Mouse (Mus musculus): ENCODE results near the gene Nphs1. TPM values are rescaled to one million over a fixed set of nuclear protein-coding genes. Genes with fewer than 3 reads are reported as not detected.

Gene Nphs1
- polyA plus RNA-seq (2015; fragmentation: Nextera tagmentation; extraction: Ambion mirVana): 0.13 and 0.17 TPM in 2 replicates

- DNase-seq (no peak), ATAC-seq (ENCODE audit: low read depth) (no peak)
- 7% methylated on average over 16 of the region's 16 CpGs for WGBS (ENCODE audit: insufficient replicate concordance)
- no peaks in the 10 kb centered on the region for H3K9me3 ChIP-seq (replicated peaks)
- peaks cover 19% of the 10 kb centered on the region for H3K4me1 ChIP-seq (replicated peaks)
- H3K36me3 ChIP-seq: no peaks in the 10 kb centered on the region
- no peak within 1 kb of the TSS for H3K27ac ChIP-seq
- H3K27me3 ChIP-seq: peaks cover 94% of the 10 kb centered on the region
- no peak within 1 kb of the TSS for H3K4me2 ChIP-seq
- H3K4me3 ChIP-seq (replicated peaks): no peak within 1 kb of the TSS
- H3K9ac ChIP-seq: no peak within 1 kb of the TSS
Observed at GRCm38 (mm10) chr7:30457629-30458330, at the start of gene Nphs1, which contains the start of gene Kirrel2. Gene Nphs1 (plus strand): TSS chr7:30458315. Gene Kirrel2 (minus strand): TSS chr7:30457690.

- Histone ChIP-seq H3K9ac (no peak overlapping the region), H3K36me3 (no peaks in the 10 kb centered on the region), H3K27ac (no peak overlapping the region), H3K4me1 (replicated peaks) (no peaks in the 10 kb centered on the region), H3K4me3 (replicated peaks) (no peak overlapping the region), H3K4me2 (no peak overlapping the region), H3K9me3 (replicated peaks) (no peaks in the 10 kb centered on the region), H3K27me3 (no peaks in the 10 kb centered on the region)
- no peak for DNase-seq
- 63% methylated on average over 3 of the region's 3 CpGs for WGBS (ENCODE audit: insufficient replicate concordance)
- no peak for ATAC-seq (ENCODE audit: low read depth)
Observed at GRCm38 (mm10) chr7:30408639-30409038, 49.5 kb upstream of the Nphs1 start.

GRCm38 (mm10) chr7:30409789-30410188 is 48.3 kb upstream of the Nphs1 start:
- Histone ChIP-seq H3K36me3 (no peaks in the 10 kb centered on the region), H3K4me3 (replicated peaks) (no peak overlapping the region), H3K9me3 (replicated peaks) (no peaks in the 10 kb centered on the region; the same call in 1 of the 2 replicates), H3K27ac (no peak overlapping the region), H3K4me2 (no peak overlapping the region), H3K27me3 (no peaks in the 10 kb centered on the region), H3K4me1 (replicated peaks) (no peaks in the 10 kb centered on the region), H3K9ac (no peak overlapping the region)
- WGBS (ENCODE audit: insufficient replicate concordance): 50% methylated on average over 2 of the region's 2 CpGs
- no peak for ATAC-seq (ENCODE audit: low read depth)
- DNase-seq: no peak

- H3K36me3 ChIP-seq: no peaks in the 10 kb centered on the region
- no peaks in the 10 kb centered on the region for H3K27me3 ChIP-seq
- no peaks in the 10 kb centered on the region for H3K4me1 ChIP-seq (replicated peaks)
- H3K4me3 ChIP-seq (replicated peaks): no peak overlapping the region
- ATAC-seq (ENCODE audit: low read depth) (no peak), DNase-seq (no peak)
- no peak overlapping the region for H3K27ac ChIP-seq
- WGBS (ENCODE audit: insufficient replicate concordance): 37% methylated on average over 3 of the region's 3 CpGs
- no peak overlapping the region for H3K4me2 ChIP-seq
- H3K9ac ChIP-seq: no peak overlapping the region
- H3K9me3 ChIP-seq (replicated peaks): no peaks in the 10 kb centered on the region; the same call in 1 of the 2 replicates
Observed at GRCm38 (mm10) chr7:30411023-30411422, 47.1 kb upstream of the Nphs1 start.

- 14% methylated on average over 4 of the region's 4 CpGs for WGBS (ENCODE audit: insufficient replicate concordance)
- H3K4me2 ChIP-seq: no peak overlapping the region
- H3K9me3 ChIP-seq (replicated peaks): no peaks in the 10 kb centered on the region; the same call in 1 of the 2 replicates
- H3K9ac ChIP-seq: no peak overlapping the region
- H3K4me3 ChIP-seq (replicated peaks): no peak overlapping the region
- no peaks in the 10 kb centered on the region for H3K27me3 ChIP-seq
- H3K36me3 ChIP-seq: no peaks in the 10 kb centered on the region
- no peak for DNase-seq
- H3K27ac ChIP-seq: peak overlapping the region; percentile 37; the same call in 1 of the 2 replicates
- ATAC-seq (ENCODE audit: low read depth): peak; percentile 51; the same call in 1 of the 2 replicates
- no peaks in the 10 kb centered on the region for H3K4me1 ChIP-seq (replicated peaks)
Observed at GRCm38 (mm10) chr7:30412735-30413147, 45.4 kb upstream of the Nphs1 start.

- no peaks in the 10 kb centered on the region for H3K4me1 ChIP-seq (replicated peaks)
- H3K27me3 ChIP-seq: no peaks in the 10 kb centered on the region
- peak within 1 kb of the TSS; percentile 24 for H3K4me3 ChIP-seq (replicated peaks)
- no peak within 1 kb of the TSS for H3K4me2 ChIP-seq
- peak within 1 kb of the TSS; percentile 37 for H3K27ac ChIP-seq
- 27% methylated on average over 5 of the region's 5 CpGs for WGBS (ENCODE audit: insufficient replicate concordance)
- no peaks in the 10 kb centered on the region; the same call in 1 of the 2 replicates for H3K9me3 ChIP-seq (replicated peaks)
- H3K9ac ChIP-seq: 0 out of 2 replicates have a peak within 1 kb of the TSS, but pooled peaks have one; percentile 37
- no peaks in the 10 kb centered on the region for H3K36me3 ChIP-seq
- DNase-seq (no peak), ATAC-seq (ENCODE audit: low read depth) (no peak)
Observed at GRCm38 (mm10) chr7:30413596-30413995, 44.5 kb upstream of the Nphs1 start, which contains the start of gene Tyrobp. Gene Tyrobp (plus strand): TSS chr7:30413760.

GRCm38 (mm10) chr7:30417856-30418255 is 40.3 kb upstream of the Nphs1 start:
- DNase-seq (no peak), ATAC-seq (ENCODE audit: low read depth) (no peak)
- 38% methylated on average over 9 of the region's 9 CpGs for WGBS (ENCODE audit: insufficient replicate concordance)
- H3K27me3 ChIP-seq: peaks cover 6% of the 10 kb centered on the region
- H3K4me3 ChIP-seq (replicated peaks): no peak overlapping the region
- 0 out of 2 replicates have a peak overlapping the region, but pooled peaks have one; percentile 1 for H3K9ac ChIP-seq
- peak overlapping the region; percentile 20; the same call in 1 of the 2 replicates for H3K4me2 ChIP-seq
- H3K4me1 ChIP-seq (replicated peaks): peaks cover 28% of the 10 kb centered on the region
- no peaks in the 10 kb centered on the region for H3K36me3 ChIP-seq
- H3K9me3 ChIP-seq (replicated peaks): no peaks in the 10 kb centered on the region; the same call in 1 of the 2 replicates
- peak overlapping the region; percentile 62 for H3K27ac ChIP-seq

GRCm38 (mm10) chr7:30419561-30420499 is 38.3 kb upstream of the Nphs1 start, which contains the start of gene Hcst:
Gene Hcst (minus strand): TSS chr7:30419854.
- H3K4me1 ChIP-seq (replicated peaks): peaks cover 36% of the 10 kb centered on the region
- H3K4me3 ChIP-seq (replicated peaks): peak within 1 kb of the TSS; percentile 16; the same call in 1 of the 2 replicates
- WGBS (ENCODE audit: insufficient replicate concordance): 16% methylated on average over 10 of the region's 10 CpGs
- peaks cover 6% of the 10 kb centered on the region for H3K27me3 ChIP-seq
- no peak for ATAC-seq (ENCODE audit: low read depth)
- 0 out of 2 replicates have a peak, but pooled peaks cover 2% of the 10 kb centered on the region for H3K36me3 ChIP-seq
- H3K4me2 ChIP-seq: peak within 1 kb of the TSS; percentile 45
- no peak within 1 kb of the TSS for H3K9ac ChIP-seq
- no peaks in the 10 kb centered on the region for H3K9me3 ChIP-seq (replicated peaks)
- peak within 1 kb of the TSS; percentile 68 for H3K27ac ChIP-seq
- DNase-seq: no peak

GRCm38 (mm10) chr7:30420673-30421072 is 37.4 kb upstream of the Nphs1 start:
- H3K27me3 ChIP-seq: peaks cover 6% of the 10 kb centered on the region
- no peak overlapping the region for H3K4me3 ChIP-seq (replicated peaks)
- H3K36me3 ChIP-seq: peaks cover 10% of the 10 kb centered on the region
- peak overlapping the region; percentile 91 for H3K4me2 ChIP-seq
- WGBS (ENCODE audit: insufficient replicate concordance): 45% methylated on average over 3 of the region's 3 CpGs
- peak overlapping the region; percentile 6; the same call in 1 of the 2 replicates for H3K27ac ChIP-seq
- no peaks in the 10 kb centered on the region for H3K9me3 ChIP-seq (replicated peaks)
- no peak overlapping the region for H3K9ac ChIP-seq
- DNase-seq: no peak
- H3K4me1 ChIP-seq (replicated peaks): peaks cover 36% of the 10 kb centered on the region
- no peak for ATAC-seq (ENCODE audit: low read depth)

GRCm38 (mm10) chr7:30421175-30421889 is 36.8 kb upstream of the Nphs1 start, which contains the start of gene Nfkbid:
Gene Nfkbid (plus strand): TSS chr7:30421732.
- DNase-seq (peak; percentile 71), ATAC-seq (ENCODE audit: low read depth) (peak; percentile 43; the same call in 1 of the 2 replicates)
- peak within 1 kb of the TSS; percentile 67 for H3K9ac ChIP-seq
- 4% methylated on average over 31 of the region's 31 CpGs for WGBS (ENCODE audit: insufficient replicate concordance)
- peak within 1 kb of the TSS; percentile 91 for H3K4me2 ChIP-seq
- peaks cover 36% of the 10 kb centered on the region for H3K4me1 ChIP-seq (replicated peaks)
- H3K27ac ChIP-seq: peak within 1 kb of the TSS; percentile 50
- peaks cover 16% of the 10 kb centered on the region for H3K36me3 ChIP-seq
- peaks cover 6% of the 10 kb centered on the region for H3K27me3 ChIP-seq
- H3K9me3 ChIP-seq (replicated peaks): no peaks in the 10 kb centered on the region
- peak within 1 kb of the TSS; percentile 64 for H3K4me3 ChIP-seq (replicated peaks)
